Mouse (Mus musculus): Measurements from ENCODE around the gene Slc2a6.

Gene Slc2a6

GRCm38 (mm10) chr2:27032361-27032760, 4.6 kb upstream of the Slc2a6 start:
- DNase-seq = no peak

- no peak for DNase-seq
Observed at GRCm38 (mm10) chr2:27028437-27029015, 728 bp upstream of the Slc2a6 start.

GRCm38 (mm10) chr2:27026857-27027617, 761 bp downstream of the Slc2a6 start:
- peak; percentile 32 for DNase-seq

GRCm38 (mm10) chr2:27026332-27026731, 1.5 kb downstream of the Slc2a6 start:
- no peak for DNase-seq

- no peak for DNase-seq
Observed at GRCm38 (mm10) chr2:27025545-27025944, 2.3 kb downstream of the Slc2a6 start.

GRCm38 (mm10) chr2:27024136-27024535, 3.7 kb downstream of the Slc2a6 start:
- no peak for DNase-seq

- DNase-seq = no peak
Observed at GRCm38 (mm10) chr2:27022612-27023011, 5.2 kb downstream of the Slc2a6 start.

- DNase-seq = no peak
Observed at GRCm38 (mm10) chr2:27021103-27021502, 6.7 kb downstream of the Slc2a6 start.

- DNase-seq = no peak
Observed at GRCm38 (mm10) chr2:27019530-27019929, 8.3 kb downstream of the Slc2a6 start.

GRCm38 (mm10) chr2:27017802-27018201, 10.0 kb downstream of the Slc2a6 start:
- peak; percentile 72 for DNase-seq

- peak; percentile 84 for DNase-seq
Observed at GRCm38 (mm10) chr2:27009714-27010244, 18.0 kb downstream of the Slc2a6 start, which contains the start of gene Cacfd1. Cacfd1 (plus strand) TSS chr2:27009926.

GRCm38 (mm10) chr2:27007701-27008100, 20.1 kb downstream of the Slc2a6 start:
- DNase-seq = peak; percentile 4

GRCm38 (mm10) chr2:27006255-27006654, 21.5 kb downstream of the Slc2a6 start:
- DNase-seq = no peak

GRCm38 (mm10) chr2:26997993-26998392, 29.8 kb downstream of the Slc2a6 start:
- DNase-seq = no peak

- no peak for DNase-seq
Observed at GRCm38 (mm10) chr2:26997498-26997897, 30.3 kb downstream of the Slc2a6 start.

GRCm38 (mm10) chr2:26993936-26994335, 33.9 kb downstream of the Slc2a6 start:
- DNase-seq = no peak

GRCm38 (mm10) chr2:26984640-26985039, 43.2 kb downstream of the Slc2a6 start:
- DNase-seq = no peak

GRCm38 (mm10) chr2:26984179-26984578, 43.6 kb downstream of the Slc2a6 start:
- DNase-seq = no peak

- no peak for DNase-seq
Observed at GRCm38 (mm10) chr2:26980361-26980760, 47.4 kb downstream of the Slc2a6 start.

GRCm38 (mm10) chr2:26973960-26974359, 53.8 kb downstream of the Slc2a6 start:
- no peak for DNase-seq

GRCm38 (mm10) chr2:26973116-26973515, 54.7 kb downstream of the Slc2a6 start, which contains the start of gene Adamts13:
Adamts13 (plus strand) TSS chr2:26973416.
- DNase-seq = no peak

All from cerebellum, adult 8-10 months (tissue).